ENCODE assay signal across 8 mouse cellular contexts in genomic region chr5:36529698-36530097, GRCm38 (mm10). TPM values are rescaled to one million over a fixed set of nuclear protein-coding genes. Genes with fewer than 3 reads are reported as not detected.
DNase-seq lines count a peak whose midpoint lies in the region; ATAC-seq lines count a peak whose summit lies in the region.

No protein-coding gene starts in this region.

- no peaks in the 10 kb centered on the region for H3K9me3 ChIP-seq in heart, embryonic 10.5 days
- H3K9me3 ChIP-seq in forebrain, embryonic 10.5 days: no peaks in the 10 kb centered on the region
- H3K9me3 ChIP-seq in liver, embryonic 12.5 days (replicated peaks): no peaks in the 10 kb centered on the region

- WGBS in heart, embryonic 10.5 days: 8% methylated on average over 5 of the region's 5 CpGs
- 24% methylated on average over 5 of the region's 5 CpGs for WGBS in forebrain, embryonic 10.5 days
- WGBS in liver, embryonic 12.5 days (ENCODE audit: insufficient replicate concordance): 11% methylated on average over 5 of the region's 5 CpGs

- peaks cover 4% of the 10 kb centered on the region for H3K36me3 ChIP-seq in heart, embryonic 10.5 days
- H3K36me3 ChIP-seq in forebrain, embryonic 10.5 days (replicated peaks): peaks cover 4% of the 10 kb centered on the region; the same call in 1 of the 2 replicates
- H3K36me3 ChIP-seq in liver, embryonic 12.5 days: peaks cover 10% of the 10 kb centered on the region

- peak overlapping the region; percentile 96 for H3K4me2 ChIP-seq in liver, embryonic 12.5 days

- no peak for ATAC-seq in liver, embryonic 12.5 days

- DNase-seq in heart, embryonic 10.5 days (ENCODE audit: low spot score): no peak
- DNase-seq in heart, postnatal 4 days: no peak
- DNase-seq in 3T3-L1 (ENCODE audit: low read depth, low spot score): peak; percentile 50
- no peak for DNase-seq in forebrain, embryonic 10.5 days (ENCODE audit: extremely low spot score, low spot score)
- no peak for DNase-seq in urinary bladder, postnatal 10 days (ENCODE audit: low spot score)
- no peak for DNase-seq in thymus, adult 18-20 months
- DNase-seq in embryo, embryonic 9.5 days (ENCODE audit: extremely low spot score): no peak

- peak overlapping the region; percentile 83 for H3K4me3 ChIP-seq in heart, embryonic 10.5 days
- peak overlapping the region; percentile 84 for H3K4me3 ChIP-seq in forebrain, embryonic 10.5 days
- peak overlapping the region; percentile 74 for H3K4me3 ChIP-seq in liver, embryonic 12.5 days

- peak overlapping the region; percentile 90 for H3K27ac ChIP-seq in heart, embryonic 10.5 days
- peak overlapping the region; percentile 91 for H3K27ac ChIP-seq in forebrain, embryonic 10.5 days
- H3K27ac ChIP-seq in liver, embryonic 12.5 days: peak overlapping the region; percentile 71

- peaks cover 38% of the 10 kb centered on the region for H3K4me1 ChIP-seq in heart, embryonic 10.5 days
- H3K4me1 ChIP-seq in forebrain, embryonic 10.5 days: peaks cover 30% of the 10 kb centered on the region
- H3K4me1 ChIP-seq in liver, embryonic 12.5 days: peaks cover 56% of the 10 kb centered on the region

- peak overlapping the region; percentile 82 for H3K9ac ChIP-seq in liver, embryonic 12.5 days

- no peaks in the 10 kb centered on the region for H3K27me3 ChIP-seq in heart, embryonic 10.5 days (ENCODE audit: insufficient read depth, poor library complexity, severe bottlenecking)
- H3K27me3 ChIP-seq in forebrain, embryonic 10.5 days (ENCODE audit: poor library complexity, severe bottlenecking): no peaks in the 10 kb centered on the region
- H3K27me3 ChIP-seq in liver, embryonic 12.5 days (replicated peaks): no peaks in the 10 kb centered on the region

RNA-seq across cellular contexts. Expression of gene Ccdc96, which starts 45.3 kb away (rescaled TPM):
- 0.33 and 0.62 TPM in 2 replicates for polyA plus RNA-seq in heart, embryonic 10.5 days (2016; fragmentation: Nextera tagmentation; extraction: Ambion mirVana)
- total RNA-seq in heart, postnatal 4 days (2021): under 1 TPM; 0.19 to 0.23 TPM
- 3.6 and 3.8 TPM in 2 replicates for polyA plus RNA-seq in forebrain, embryonic 10.5 days (2016; fragmentation: Nextera tagmentation; extraction: Ambion mirVana)
- polyA plus RNA-seq in liver, embryonic 12.5 days (2016; fragmentation: Nextera tagmentation; extraction: Ambion mirVana): 0.25 and 0.31 TPM in 2 replicates

RNA-seq across cellular contexts. Expression of gene Tada2b, which starts 45.6 kb away (rescaled TPM):
- polyA plus RNA-seq in heart, embryonic 10.5 days (2016; fragmentation: Nextera tagmentation; extraction: Ambion mirVana): 1.2 and 1.9 TPM in 2 replicates
- total RNA-seq in heart, postnatal 4 days (2021): 10 to 100 TPM; 18.9 to 21.3 TPM
- 2.2 TPM in 2 replicates for polyA plus RNA-seq in forebrain, embryonic 10.5 days (2016; fragmentation: Nextera tagmentation; extraction: Ambion mirVana)
- polyA plus RNA-seq in liver, embryonic 12.5 days (2016; fragmentation: Nextera tagmentation; extraction: Ambion mirVana): 1.5 and 1.6 TPM in 2 replicates
